Mouse (Mus musculus) embryonic facial prominence, embryonic 14.5 days (tissue): ENCODE measurements around the gene Ifi205. TPM values are rescaled to one million over a fixed set of nuclear protein-coding genes. Genes with fewer than 3 reads are reported as not detected.
"Not testable (repeated sequence)": the region's sequence is repeated elsewhere in the genome, so short reads cannot be mapped to it uniquely, and the experiment has no call there.

Experiments used
- ATAC-seq: fragments of 200-750 bp; cut with Nextera tagmentation; 2 replicates; pipeline ENCODE4 v1.8.0; 2017; ENCODE audit warnings: low read depth, moderate number of reproducible peaks, moderate TSS enrichment
- DNase-seq: peaks from one replicate; pipeline ENCODE4 v3.0.0-alpha.2; 2015; ENCODE audit warnings: low spot score
- H3K27ac ChIP-seq: fragments of 300-500 bp; sonication (generic); replicated peaks from 2 replicates; pipeline ENCODE4 v1.5.1; 2014; ENCODE audit warnings: low read depth, mild to moderate bottlenecking, low read length, moderate library complexity
- H3K27me3 ChIP-seq: fragments of 300-500 bp; sonication (generic); replicated peaks from 2 replicates; pipeline ENCODE4 v1.6.1; 2014; ENCODE audit warnings: low read length; ENCODE audit not compliant: control insufficient read depth, insufficient read depth
- H3K36me3 ChIP-seq: fragments of 300-500 bp; sonication (generic); 2 replicates; pipeline ENCODE4 v1.6.1; 2014; ENCODE audit warnings: low read length, mixed read lengths; ENCODE audit not compliant: control insufficient read depth, insufficient read depth
- H3K4me1 ChIP-seq: fragments of 300-500 bp; sonication (generic); 2 replicates; pipeline ENCODE4 v1.6.1; 2014; ENCODE audit warnings: antibody characterized with exemption, low read length; ENCODE audit not compliant: control insufficient read depth, insufficient read depth
- H3K4me2 ChIP-seq: fragments of 300-500 bp; sonication (generic); 2 replicates; pipeline ENCODE4 v1.6.1; 2014; ENCODE audit warnings: low read depth, mild to moderate bottlenecking, low read length, moderate library complexity, mixed read lengths
- H3K4me3 ChIP-seq: fragments of 300-500 bp; sonication (generic); 2 replicates; pipeline ENCODE4 v1.5.1; 2014; ENCODE audit warnings: low read depth, mild to moderate bottlenecking, low read length
- H3K9ac ChIP-seq: fragments of 300-500 bp; sonication (generic); 2 replicates; pipeline ENCODE4 v1.6.1; 2014; ENCODE audit warnings: low read depth, mild to moderate bottlenecking, low read length, moderate library complexity, mixed read lengths
- H3K9me3 ChIP-seq: fragments of 300-500 bp; sonication (generic); 2 replicates; pipeline ENCODE4 v1.6.1; 2016; ENCODE audit warnings: low read length; ENCODE audit not compliant: control insufficient read depth
- WGBS: fragments of 180-500 bp; shearing (Covaris S2); extraction: QIAGEN DNeasy Blood & Tissue Kit; methylation state at CpG from one replicate; pipeline ENCODE4 v1.1.7; 2014; 5-methylcytosine and 5-hydroxymethylcytosine counted together
- polyA plus RNA-seq: library from polyadenylated mRNA; unstranded; fragments of >200 nt; fragmentation: Nextera tagmentation; extraction: Ambion mirVana; gene quantifications from 2 replicates; pipeline ENCODE4 v1.2.1, GENCODE M21; 2014

The Ifi205 gene
- polyA plus RNA-seq, result 0.13 and 0.70 TPM in 2 replicates

DNA sequence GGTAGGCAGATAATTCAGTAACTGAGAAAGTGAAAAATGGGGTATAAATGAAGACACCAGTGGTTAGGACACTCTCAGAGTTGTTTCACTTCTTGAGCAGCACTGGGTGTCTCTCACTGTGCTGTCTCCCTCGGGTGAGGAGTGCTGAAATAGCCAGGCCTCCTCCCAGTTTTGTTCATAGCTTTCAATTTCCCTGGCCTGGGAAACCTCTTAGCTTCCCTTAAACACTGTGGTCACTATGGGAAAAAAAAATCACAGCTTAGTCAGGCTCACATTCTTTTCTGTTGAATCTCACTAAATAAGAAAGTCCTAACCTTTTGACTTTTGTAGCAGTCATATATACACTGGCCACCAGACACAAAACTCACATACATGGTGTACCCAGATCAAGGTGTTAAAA, at the start of gene Ifi205:
TSS of gene Ifi205 (minus strand) at position 113 of the 400 bp plus-strand sequence.
- no peaks in the 10 kb centered on the region for H3K36me3 ChIP-seq
- H3K4me2 ChIP-seq, result no peak within 1 kb of the TSS
- H3K4me3 ChIP-seq, result no peak within 1 kb of the TSS
- H3K4me1 ChIP-seq, result no peaks in the 10 kb centered on the region
- DNase-seq (no peak), ATAC-seq (no peak)
- H3K9ac ChIP-seq, result no peak within 1 kb of the TSS
- no peaks in the 10 kb centered on the region for H3K27me3 ChIP-seq
- H3K27ac ChIP-seq, result no peak within 1 kb of the TSS
- no peaks in the 10 kb centered on the region for H3K9me3 ChIP-seq
- WGBS, result 59% methylated on average over 1 of the region's 1 CpGs

DNA sequence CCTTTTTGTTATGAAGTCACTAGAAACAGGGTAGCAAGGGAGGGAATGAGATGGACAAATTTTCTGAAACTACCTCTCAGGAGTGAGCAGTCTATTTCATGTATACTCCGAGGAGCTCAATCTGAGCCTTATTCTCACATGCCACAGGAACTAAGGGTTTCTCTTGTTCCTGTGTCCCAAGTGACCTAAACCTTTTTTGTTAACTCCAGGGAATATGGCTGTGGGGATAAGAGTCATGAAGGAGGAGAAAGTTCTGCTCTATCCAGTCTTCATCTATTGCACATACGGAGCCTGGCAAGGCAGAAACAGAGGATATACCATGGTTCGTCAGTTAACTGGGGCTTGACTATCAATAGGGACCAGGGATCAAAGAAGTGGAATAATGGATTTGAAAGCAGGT, 34.7 kb upstream of the Ifi205 start, which contains the start of gene Olfr430:
TSS of gene Olfr430 (plus strand) at position 301 of the 400 bp plus-strand sequence.
- Histone ChIP-seq H3K4me3 (no peak within 1 kb of the TSS), H3K27me3 (no peaks in the 10 kb centered on the region), H3K4me1 (no peaks in the 10 kb centered on the region), H3K9me3 (no peaks in the 10 kb centered on the region), H3K4me2 (no peak within 1 kb of the TSS), H3K27ac (no peak within 1 kb of the TSS), H3K36me3 (no peaks in the 10 kb centered on the region), H3K9ac (no peak within 1 kb of the TSS)
- ATAC-seq (no peak), DNase-seq (no peak)
- WGBS, result 77% methylated on average over 3 of the region's 3 CpGs

DNA sequence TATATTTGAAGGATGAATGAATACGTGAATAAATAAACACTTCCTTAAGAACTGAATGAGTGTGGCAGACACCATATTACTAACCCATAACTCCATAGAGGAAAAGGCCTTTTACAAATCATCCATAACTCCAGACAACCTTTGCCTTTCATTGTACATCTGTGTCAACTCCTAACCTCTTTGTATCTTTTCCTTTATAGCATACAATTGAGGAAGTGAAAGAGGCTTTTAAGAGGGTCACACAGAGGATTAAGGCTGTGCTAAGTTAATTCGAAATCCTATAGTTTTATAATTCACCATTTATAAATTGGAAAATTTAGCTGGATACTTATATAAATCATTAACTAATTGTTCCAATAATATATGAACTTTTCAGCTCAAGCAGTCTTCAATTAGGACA, 23.6 kb upstream of the Ifi205 start:
- Histone ChIP-seq H3K27ac (no peak overlapping the region), H3K36me3 (no peaks in the 10 kb centered on the region), H3K9ac (no peak overlapping the region), H3K27me3 (no peaks in the 10 kb centered on the region), H3K4me3 (no peak overlapping the region), H3K4me2 (no peak overlapping the region), H3K4me1 (no peaks in the 10 kb centered on the region), H3K9me3 (no peaks in the 10 kb centered on the region)
- WGBS, result 74% methylated on average over 2 of the region's 2 CpGs
- DNase-seq, result no peak
- no peak for ATAC-seq

DNA sequence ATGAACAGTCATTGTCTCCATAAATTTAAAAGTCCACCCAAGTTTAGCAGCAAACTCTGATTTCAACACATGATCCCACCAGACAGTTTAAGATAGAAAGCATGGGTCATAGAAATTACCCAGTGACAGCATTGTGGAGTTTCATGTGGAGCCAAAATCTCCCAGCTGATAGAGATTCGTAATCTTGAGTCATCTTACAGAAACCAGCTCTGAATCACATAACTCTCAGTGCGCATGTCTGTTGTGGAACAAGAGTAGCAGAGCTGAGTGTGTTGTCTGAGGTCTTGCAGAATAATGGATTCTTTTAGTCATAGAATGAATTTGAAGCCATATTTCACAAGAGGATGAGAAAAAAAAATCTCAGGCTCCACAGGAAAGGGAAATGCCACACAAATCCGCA, 21.4 kb upstream of the Ifi205 start:
- no peaks in the 10 kb centered on the region for H3K27me3 ChIP-seq
- H3K9me3 ChIP-seq, result no peaks in the 10 kb centered on the region
- H3K4me1 ChIP-seq, result no peaks in the 10 kb centered on the region
- no peak overlapping the region for H3K27ac ChIP-seq
- H3K4me3 ChIP-seq, result no peak overlapping the region
- H3K4me2 ChIP-seq, result no peak overlapping the region
- H3K9ac ChIP-seq, result no peak overlapping the region
- ATAC-seq (no peak), DNase-seq (peak; percentile 4)
- no peaks in the 10 kb centered on the region for H3K36me3 ChIP-seq
- WGBS, result 78% methylated on average over 3 of the region's 3 CpGs

DNA sequence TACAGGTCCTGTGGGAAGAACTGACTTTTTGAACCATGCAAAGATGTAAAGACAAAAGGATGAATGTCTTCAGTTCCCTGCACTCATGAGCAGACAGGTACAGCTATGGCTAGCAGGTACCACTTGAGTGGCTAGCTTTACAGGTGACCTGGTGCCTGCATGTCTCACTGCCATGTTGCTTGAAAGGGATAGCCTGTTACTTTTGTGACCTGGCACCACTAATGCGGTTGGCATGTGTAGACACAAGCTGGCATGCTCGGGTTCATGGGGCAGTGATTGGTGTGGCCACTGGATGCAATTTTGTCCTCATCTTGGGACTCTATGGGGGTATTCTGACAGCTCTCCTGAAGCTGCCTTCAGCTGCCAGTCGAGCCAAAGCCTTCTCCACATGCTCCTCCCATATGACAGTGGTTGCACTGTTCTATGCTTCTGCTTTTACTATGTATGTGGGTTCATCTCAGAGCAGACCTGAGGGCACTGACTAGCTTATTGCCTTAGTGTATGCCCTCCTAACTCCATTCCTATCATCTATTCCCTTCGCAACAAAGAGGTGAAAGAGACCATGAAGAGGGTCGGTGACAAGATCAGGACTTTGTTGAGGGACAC, 20.4 kb upstream of the Ifi205 start:
- Histone ChIP-seq H3K27me3 (no peaks in the 10 kb centered on the region), H3K4me2 (no peak overlapping the region), H3K9ac (no peak overlapping the region), H3K4me1 (no peaks in the 10 kb centered on the region), H3K36me3 (no peaks in the 10 kb centered on the region), H3K27ac (no peak overlapping the region), H3K4me3 (no peak overlapping the region), H3K9me3 (no peaks in the 10 kb centered on the region)
- no peak for DNase-seq
- no peak for ATAC-seq
- whole genome bisulfite sequencing, result 80% methylated on average over 5 of the region's 5 CpGs

DNA sequence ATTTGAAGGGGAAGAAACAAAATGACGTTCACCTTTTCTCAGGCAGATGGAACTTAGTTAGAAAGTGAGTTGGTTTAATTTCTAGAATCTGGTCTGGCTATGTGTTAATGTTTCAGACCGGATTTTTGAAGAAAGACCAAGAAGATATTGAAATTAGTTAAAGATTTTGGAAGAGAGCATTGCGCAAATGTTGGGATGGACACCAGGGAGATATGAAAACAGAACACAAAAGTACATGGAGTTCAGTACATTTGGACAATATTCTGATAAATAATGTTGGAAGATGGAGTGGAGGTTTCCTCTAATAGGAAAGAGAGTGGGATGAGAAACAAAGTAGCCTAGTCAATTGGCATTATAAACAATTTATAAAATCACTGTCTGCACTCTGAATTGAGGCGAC, 19.9 kb upstream of the Ifi205 start:
- Histone ChIP-seq H3K27me3 (no peaks in the 10 kb centered on the region), H3K27ac (no peak overlapping the region), H3K4me3 (no peak overlapping the region), H3K4me2 (no peak overlapping the region), H3K4me1 (no peaks in the 10 kb centered on the region), H3K9ac (no peak overlapping the region), H3K36me3 (no peaks in the 10 kb centered on the region), H3K9me3 (no peaks in the 10 kb centered on the region)
- 83% methylated on average over 4 of the region's 4 CpGs for WGBS
- DNase-seq, result no peak
- no peak for ATAC-seq

DNA sequence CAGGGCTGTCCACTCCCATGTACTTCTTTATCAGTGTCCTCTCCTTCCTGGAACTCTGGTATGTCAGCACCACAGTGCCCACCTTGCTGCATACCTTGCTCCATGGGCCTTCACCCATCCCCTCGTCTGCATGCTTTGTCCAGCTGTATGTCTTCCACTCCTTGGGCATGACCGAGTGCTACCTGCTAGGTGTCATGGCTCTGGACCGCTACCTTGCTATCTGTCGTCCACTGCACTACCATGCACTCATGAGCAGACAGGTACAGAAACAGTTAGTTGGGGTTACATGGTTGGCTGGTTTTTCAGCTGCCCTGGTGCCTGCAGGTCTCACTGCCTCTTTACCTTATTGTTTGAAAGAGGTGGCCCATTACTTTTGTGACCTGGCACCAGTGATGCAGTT, 18.9 kb upstream of the Ifi205 start:
- DNase-seq, result no peak
- Histone ChIP-seq H3K9me3 (no peaks in the 10 kb centered on the region), H3K36me3 (no peaks in the 10 kb centered on the region), H3K4me3 (no peak overlapping the region), H3K4me2 (no peak overlapping the region), H3K27ac (no peak overlapping the region), H3K9ac (no peak overlapping the region), H3K27me3 (no peaks in the 10 kb centered on the region), H3K4me1 (no peaks in the 10 kb centered on the region)
- 85% methylated on average over 4 of the region's 4 CpGs for WGBS
- no peak for ATAC-seq

DNA sequence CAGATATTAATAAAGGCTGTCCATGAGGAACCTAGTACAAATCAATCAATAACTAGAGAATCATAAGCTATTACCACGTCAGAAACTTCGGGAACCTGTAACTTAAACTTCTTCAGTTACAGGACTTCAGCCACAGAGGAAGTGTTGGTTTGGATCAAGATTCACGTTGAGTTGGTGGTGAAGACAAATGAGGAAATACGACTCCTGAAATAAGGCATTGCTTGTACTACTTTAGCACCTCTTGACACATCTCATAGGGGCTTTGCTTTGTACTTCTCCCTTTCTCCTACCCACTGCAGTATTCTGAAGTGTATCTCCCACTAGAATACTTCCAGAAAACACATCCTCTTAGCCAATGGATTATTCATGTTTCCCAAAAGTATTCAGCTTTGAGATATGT, 17.7 kb upstream of the Ifi205 start:
- not testable (repeated sequence) for H3K36me3 ChIP-seq, H3K4me1 ChIP-seq, H3K4me3 ChIP-seq, H3K27me3 ChIP-seq, ATAC-seq, H3K27ac ChIP-seq, H3K4me2 ChIP-seq, DNase-seq, H3K9ac ChIP-seq, H3K9me3 ChIP-seq
- 66% methylated on average over 4 of the region's 4 CpGs for WGBS

DNA sequence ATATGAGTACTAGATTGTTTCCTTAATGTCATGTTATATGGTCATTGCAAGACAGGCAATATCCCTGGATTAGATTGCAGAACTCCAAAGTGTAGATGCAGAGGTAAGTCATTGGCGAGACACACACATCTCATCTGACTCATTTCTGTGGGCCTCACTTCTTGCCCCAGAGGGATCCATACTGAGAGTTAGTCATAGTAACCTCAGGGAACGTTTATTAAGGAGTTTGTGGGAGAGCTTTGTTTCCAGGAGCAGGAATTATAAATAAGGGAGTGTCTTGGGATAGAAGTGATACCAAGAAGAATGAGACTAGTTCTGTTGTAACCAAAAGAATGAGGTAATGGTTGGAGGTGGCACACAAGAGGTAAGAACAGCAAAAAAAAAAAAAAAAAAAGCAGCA, 17.3 kb upstream of the Ifi205 start, which contains the start of gene Olfr432:
TSS of gene Olfr432 (plus strand) at position 313 of the 400 bp plus-strand sequence.
- Histone ChIP-seq H3K4me3 (no peak within 1 kb of the TSS), H3K36me3 (no peaks in the 10 kb centered on the region)
- 59% methylated on average over 2 of the region's 2 CpGs for WGBS

More for the DNA sequence above, 17.3 kb upstream of the Ifi205 start, which contains the start of gene Olfr432:
- no peak for DNase-seq
- no peak within 1 kb of the TSS for H3K27ac ChIP-seq
- no peaks in the 10 kb centered on the region for H3K27me3 ChIP-seq
- no peak for ATAC-seq
- H3K9ac ChIP-seq, result no peak within 1 kb of the TSS
- no peaks in the 10 kb centered on the region for H3K4me1 ChIP-seq
- no peak within 1 kb of the TSS for H3K4me2 ChIP-seq
- no peaks in the 10 kb centered on the region for H3K9me3 ChIP-seq
